Mouse (Mus musculus): ENCODE data around the gene Kcnj3.

The Kcnj3 gene

GRCm38 (mm10) chr2:55517297-55517696 lies 81.5 kb downstream of the Kcnj3 start:
- no peak for DNase-seq (ENCODE audit: low spot score)

GRCm38 (mm10) chr2:55532738-55533491 lies 97.1 kb downstream of the Kcnj3 start:
- DNase-seq (ENCODE audit: low spot score): peak; percentile 21

DNA sequence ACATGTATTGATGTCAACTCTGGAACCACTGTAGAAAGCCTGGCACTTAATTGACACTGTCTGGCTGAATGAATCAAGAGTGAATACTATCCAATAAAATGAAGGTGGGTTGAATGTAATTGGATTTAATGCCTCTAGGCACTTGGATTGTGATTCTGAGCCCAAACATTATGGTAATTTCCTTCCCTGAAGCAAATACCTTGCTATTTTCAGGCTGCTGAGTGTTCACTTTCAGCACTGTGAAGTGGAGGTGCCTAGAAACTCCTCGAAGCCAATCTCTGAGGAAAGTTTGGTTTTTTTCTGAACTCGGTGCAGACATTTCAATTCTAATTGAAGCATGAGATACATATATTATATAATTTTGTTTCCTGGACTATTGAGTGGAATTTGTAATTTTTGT lies 99.2 kb downstream of the Kcnj3 start:
- DNase-seq (ENCODE audit: low spot score): no peak

DNA sequence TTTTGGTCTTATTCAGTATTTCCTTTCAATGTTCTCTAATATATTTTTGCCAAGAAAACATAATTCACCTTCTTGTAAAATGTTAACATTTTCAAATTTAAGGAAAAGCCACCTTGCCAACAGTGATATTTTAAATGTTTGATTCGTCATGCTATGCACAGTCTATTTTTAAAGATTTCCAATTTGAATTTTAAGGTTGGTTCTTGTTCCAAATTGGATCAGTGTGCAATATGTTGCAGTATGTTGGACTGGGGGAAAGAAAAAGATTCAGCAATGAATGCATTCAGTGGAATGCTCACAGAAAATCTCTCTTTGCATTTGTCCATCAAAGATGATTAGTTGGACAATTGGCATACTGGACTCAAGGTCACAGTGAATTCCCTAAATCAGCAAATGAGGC lies 99.7 kb downstream of the Kcnj3 start:
- no peak for DNase-seq (ENCODE audit: low spot score)

DNA sequence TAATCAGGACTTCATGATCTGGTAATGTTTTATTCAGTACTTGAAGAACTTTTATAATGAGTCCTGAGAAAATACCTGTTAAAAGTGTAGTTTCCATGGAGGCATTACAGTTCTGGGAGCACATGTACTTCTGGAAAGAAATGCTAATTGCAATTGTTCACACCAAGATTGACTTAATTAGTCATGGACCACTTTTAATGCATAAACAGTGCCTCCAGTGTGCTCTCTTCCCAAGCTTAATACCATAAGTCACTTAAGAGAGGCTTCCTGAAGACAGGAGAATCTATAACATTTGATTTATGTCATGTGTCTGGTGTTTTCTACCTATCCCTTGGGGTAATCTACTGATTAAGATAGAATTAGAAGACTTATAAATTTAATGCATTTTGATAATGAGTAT lies 111.8 kb downstream of the Kcnj3 start:
- no peak for DNase-seq (ENCODE audit: low spot score)

DNA sequence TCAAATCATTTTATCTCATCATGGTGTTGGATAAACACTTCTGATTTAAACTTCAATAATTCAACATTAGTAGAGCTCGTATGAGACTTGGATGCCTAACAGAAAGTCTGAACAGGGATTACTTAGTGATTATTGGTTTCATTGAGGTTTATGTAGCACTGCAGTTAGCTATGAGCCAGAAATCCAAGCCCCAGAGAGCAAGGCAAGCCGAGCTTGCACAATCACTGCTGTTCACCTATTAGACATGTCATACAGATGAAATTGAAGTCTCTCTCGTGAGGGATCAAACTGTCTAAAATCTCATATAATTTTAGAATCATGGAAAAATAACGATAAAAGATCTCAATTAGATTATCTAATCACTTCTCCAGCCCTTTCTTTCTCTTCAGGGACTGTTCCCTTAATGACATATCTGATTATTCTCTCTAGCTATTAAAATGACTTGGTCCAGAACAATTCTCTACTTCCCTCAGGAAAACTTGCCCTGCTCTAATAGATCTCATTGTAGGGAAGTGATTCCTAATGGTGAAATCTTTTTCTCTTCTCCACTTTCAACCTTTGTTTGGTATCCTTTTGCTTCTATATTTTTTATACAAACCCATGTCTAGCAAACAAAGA lies 122.7 kb downstream of the Kcnj3 start:
- DNase-seq (ENCODE audit: low spot score): no peak

- DNase-seq (ENCODE audit: low spot score): no peak
Measured at GRCm38 (mm10) chr2:55569291-55569690, 133.5 kb downstream of the Kcnj3 start.

DNA sequence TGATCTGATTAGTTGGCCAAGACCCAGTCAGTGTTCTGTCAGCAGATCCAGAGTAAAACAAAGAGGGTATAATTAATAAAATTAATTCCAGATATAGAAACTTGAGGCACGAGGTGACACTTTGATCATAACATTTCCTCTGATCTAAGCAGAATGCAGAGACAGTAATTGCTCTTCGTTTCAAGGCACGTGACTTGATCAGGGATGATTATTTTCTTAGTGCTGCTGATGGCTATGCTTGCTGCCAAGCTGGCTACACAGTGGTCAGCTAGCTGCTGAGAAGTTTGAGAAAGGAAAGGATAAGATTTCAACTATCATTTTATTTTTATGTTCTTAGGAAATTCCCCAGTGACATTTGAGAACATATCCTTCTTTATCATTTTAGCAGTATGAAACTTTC lies 135.7 kb downstream of the Kcnj3 start:
- DNase-seq (ENCODE audit: low spot score): no peak

- DNase-seq (ENCODE audit: low spot score): no peak
Measured at GRCm38 (mm10) chr2:55580286-55580685, 144.5 kb downstream of the Kcnj3 start.

DNA sequence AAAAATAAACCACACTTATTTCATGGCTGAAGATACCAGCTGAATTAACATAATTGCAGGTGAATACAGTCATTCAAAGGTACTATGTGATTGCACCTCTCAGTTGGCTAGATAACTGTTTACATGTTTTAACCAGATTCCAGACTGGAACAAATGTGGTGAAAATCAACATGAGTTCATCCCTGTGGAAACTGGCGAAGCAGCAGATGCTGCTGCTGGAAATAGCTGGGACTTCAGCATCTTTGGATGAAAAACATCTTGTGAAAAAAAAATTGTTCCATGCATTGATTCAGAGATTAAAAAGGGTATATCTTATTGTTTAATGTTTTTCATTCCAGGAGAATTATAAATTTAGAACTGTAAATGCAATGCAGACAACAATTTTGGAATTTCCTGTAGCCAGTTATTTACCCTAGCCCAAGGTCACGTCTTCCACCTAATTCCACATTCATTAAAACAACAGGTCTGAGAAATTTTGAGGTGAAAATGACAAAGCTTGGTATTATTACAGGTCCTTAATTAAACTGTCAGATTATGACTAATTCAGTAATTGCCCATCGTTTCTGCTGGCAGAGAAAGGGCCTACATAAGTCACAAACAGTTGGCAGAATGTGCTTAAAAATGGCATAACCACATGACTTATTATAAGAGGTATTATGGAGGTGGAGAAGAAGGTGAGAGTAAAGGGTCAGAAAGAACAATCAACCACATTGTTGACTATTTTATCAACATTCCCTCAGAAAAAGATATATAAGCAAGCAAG lies 155.6 kb downstream of the Kcnj3 start:
- peak; percentile 34 for DNase-seq (ENCODE audit: low spot score)
